Mouse (Mus musculus) adrenal gland, adult 18-20 months (tissue): ENCODE measurements around the gene Kcnc1. TPM values are rescaled to one million over a fixed set of nuclear protein-coding genes. Genes with fewer than 3 reads are reported as not detected.

Source experiments
- DNase-seq, 2 experiments: peaks; one replicate each; pipeline ENCODE4 v3.0.0; 2021 to 2022; ENCODE audit warnings: low spot score in 2 of 2
- total RNA-seq, 2 experiments: library from RNA; stranded (reverse); gene quantifications; 1 replicate in 1 of 2; 2 replicates in 1 of 2; pipeline ENCODE4 v1.2.3; 2021

Kcnc1 gene
- total RNA-seq, 2 experiments from 2014 or later = 0.19 to 0.36 TPM

GRCm38 (mm10) chr7:46466422-46466981 lies 70.2 kb downstream of the Kcnc1 start:
- DNase-seq = no peak

GRCm38 (mm10) chr7:46469542-46469941 lies 73.2 kb downstream of the Kcnc1 start:
- DNase-seq = no peak

GRCm38 (mm10) chr7:46471054-46471737 lies 74.9 kb downstream of the Kcnc1 start:
- no peak for DNase-seq

- DNase-seq = no peak
These were observed 76.8 kb downstream of the Kcnc1 start for GRCm38 (mm10) chr7:46473141-46473540.

GRCm38 (mm10) chr7:46475464-46475863 lies 79.2 kb downstream of the Kcnc1 start:
- peak in 1 of 2 experiments; percentile 11 for DNase-seq

- no peak for DNase-seq
These were observed 81.2 kb downstream of the Kcnc1 start for GRCm38 (mm10) chr7:46477456-46477855.

- no peak for DNase-seq
These were observed 83.5 kb downstream of the Kcnc1 start for GRCm38 (mm10) chr7:46479793-46480192.

GRCm38 (mm10) chr7:46482099-46482531 lies 85.8 kb downstream of the Kcnc1 start:
- peak in 1 of 2 experiments; percentile 16 for DNase-seq

- no peak for DNase-seq
These were observed 86.8 kb downstream of the Kcnc1 start for GRCm38 (mm10) chr7:46483050-46483449.

- no peak for DNase-seq
These were observed 87.9 kb downstream of the Kcnc1 start for GRCm38 (mm10) chr7:46484223-46484622.

- DNase-seq = no peak
These were observed 90.5 kb downstream of the Kcnc1 start for GRCm38 (mm10) chr7:46486761-46487160.

GRCm38 (mm10) chr7:46487354-46487753 lies 91.1 kb downstream of the Kcnc1 start:
- no peak for DNase-seq

Other genes with a start within 250 kb of the Kcnc1 start
- gene Abcc8, start 216.5 kb upstream of the Kcnc1 start, total RNA-seq = 1 to 10 TPM; 3.3 to 4.4 TPM
- gene Ush1c, start 158.0 kb upstream of the Kcnc1 start, total RNA-seq = 1 to 10 TPM; 1.7 to 4.5 TPM
- 1 to 10 TPM in 1 of 2 experiments, not detected in 1; 3.0 TPM for gene Otog, start 155.5 kb upstream of the Kcnc1 start, total RNA-seq
- gene Myod1, start 20.0 kb upstream of the Kcnc1 start, total RNA-seq = not detected
- gene Sergef, start 243.3 kb downstream of the Kcnc1 start, total RNA-seq = 10 to 100 TPM; 22.1 to 22.9 TPM